Mouse (Mus musculus) midbrain, embryonic 14.5 days (tissue): ENCODE results near the gene 1810030O07Rik. TPM values are rescaled to one million over a fixed set of nuclear protein-coding genes. Genes with fewer than 3 reads are reported as not detected.

Experiments
- ATAC-seq: fragments of 200-750 bp; cut with Nextera tagmentation; 2 replicates; pipeline ENCODE4 v1.8.0; 2017; ENCODE audit warnings: moderate number of reproducible peaks, moderate library complexity; ENCODE audit not compliant: low FRiP score, low TSS enrichment
- DNase-seq: peaks from one replicate; pipeline ENCODE4 v3.0.0-alpha.2; 2015
- H3K27ac ChIP-seq: fragments of 300-500 bp; sonication (generic); replicated peaks from 2 replicates; pipeline ENCODE4 v1.5.1; 2014; ENCODE audit warnings: mild to moderate bottlenecking, low read depth, low read length, moderate library complexity
- H3K27me3 ChIP-seq: fragments of 300-500 bp; sonication (generic); 2 replicates; pipeline ENCODE4 v1.6.1; 2014; ENCODE audit warnings: low read length, control low read depth, mixed read lengths; ENCODE audit not compliant: control insufficient read depth, insufficient read depth
- H3K36me3 ChIP-seq: fragments of 300-500 bp; sonication (generic); 2 replicates; pipeline ENCODE4 v1.6.1; 2014; ENCODE audit warnings: low read length, control low read depth; ENCODE audit not compliant: control insufficient read depth, insufficient read depth
- H3K4me1 ChIP-seq: fragments of 300-500 bp; sonication (generic); 2 replicates; pipeline ENCODE4 v1.6.1; 2014; ENCODE audit warnings: mild to moderate bottlenecking, antibody characterized with exemption, low read length, control low read depth; ENCODE audit not compliant: control insufficient read depth, insufficient read depth
- H3K4me2 ChIP-seq: fragments of 300-500 bp; sonication (generic); 2 replicates; pipeline ENCODE4 v1.6.1; 2014; ENCODE audit warnings: mild to moderate bottlenecking, low read length, moderate library complexity
- H3K4me3 ChIP-seq: fragments of 300-500 bp; sonication (generic); replicated peaks from 2 replicates; pipeline ENCODE4 v1.5.1; 2014; ENCODE audit warnings: low read depth, low read length
- H3K9ac ChIP-seq: fragments of 300-500 bp; sonication (generic); replicated peaks from 2 replicates; pipeline ENCODE4 v1.6.1; 2014; ENCODE audit warnings: mild to moderate bottlenecking, low read length, moderate library complexity
- H3K9me3 ChIP-seq: fragments of 300-500 bp; sonication (generic); 2 replicates; pipeline ENCODE4 v1.6.1; 2016; ENCODE audit warnings: low read length, control low read depth, mixed read lengths; ENCODE audit not compliant: control insufficient read depth
- WGBS: fragments of 180-500 bp; shearing (Covaris S2); extraction: QIAGEN DNeasy Blood & Tissue Kit; methylation state at CpG from one replicate; pipeline ENCODE4 v1.1.7; 2014; 5-methylcytosine and 5-hydroxymethylcytosine counted together
- polyA plus RNA-seq: library from polyadenylated mRNA; unstranded; fragments of >200 nt; fragmentation: Nextera tagmentation; extraction: Ambion mirVana; gene quantifications from 2 replicates; pipeline ENCODE4 v1.2.1, GENCODE M21; 2014

Gene 1810030O07Rik
- polyA plus RNA-seq, result 26.5 and 31.4 TPM in 2 replicates

DNA sequence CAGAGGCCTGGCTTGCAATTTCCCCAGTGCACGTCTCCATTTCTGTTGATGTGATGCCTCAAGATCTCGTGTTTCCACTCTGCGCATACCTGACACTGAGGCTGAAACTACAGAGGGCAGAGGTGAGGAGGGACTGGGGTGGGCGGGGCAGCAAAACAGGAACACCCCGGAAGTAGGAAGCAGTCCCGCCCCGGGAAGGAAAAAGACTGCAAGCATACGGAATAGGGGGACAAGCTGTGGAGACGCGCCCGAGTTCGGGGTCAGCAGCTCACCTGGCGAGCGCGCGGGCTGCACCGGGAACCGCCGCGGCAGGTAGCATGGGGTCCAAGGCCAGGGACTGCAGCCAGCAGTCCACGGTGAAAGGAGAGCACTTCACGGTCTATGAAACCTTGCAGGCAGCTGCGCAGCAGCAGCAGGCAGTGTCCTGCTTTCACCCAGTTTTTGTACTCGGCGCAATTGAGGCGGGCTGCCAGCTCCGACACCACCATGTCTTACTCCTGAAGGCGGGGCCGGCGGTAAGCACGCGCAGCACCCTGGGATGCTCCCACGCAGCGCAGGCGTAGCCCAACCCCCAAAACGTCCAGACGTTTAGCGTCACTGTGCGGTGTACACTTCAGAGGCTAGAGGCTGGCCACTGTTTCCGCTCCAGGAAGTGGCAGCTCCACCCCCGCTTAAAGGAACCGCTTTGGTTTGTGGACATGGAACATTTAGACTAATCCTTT, at the start of gene 1810030O07Rik:
Gene 1810030O07Rik, minus strand, starts transcription at position 615 of the 722 bp plus-strand sequence.
- Histone ChIP-seq H3K4me2 (peak within 1 kb of the TSS; percentile 55), H3K9me3 (no peaks in the 10 kb centered on the region), H3K27me3 (no peaks in the 10 kb centered on the region), H3K36me3 (peaks cover 8% of the 10 kb centered on the region; the same call in 1 of the 2 replicates), H3K4me3 (peak within 1 kb of the TSS; percentile 57), H3K4me1 (no peaks in the 10 kb centered on the region), H3K27ac (peak within 1 kb of the TSS; percentile 81), H3K9ac (peak within 1 kb of the TSS; percentile 72)
- ATAC-seq (peak; percentile 99), DNase-seq (peak; percentile 93)
- 13% methylated on average over 42 of the region's 42 CpGs for WGBS

DNA sequence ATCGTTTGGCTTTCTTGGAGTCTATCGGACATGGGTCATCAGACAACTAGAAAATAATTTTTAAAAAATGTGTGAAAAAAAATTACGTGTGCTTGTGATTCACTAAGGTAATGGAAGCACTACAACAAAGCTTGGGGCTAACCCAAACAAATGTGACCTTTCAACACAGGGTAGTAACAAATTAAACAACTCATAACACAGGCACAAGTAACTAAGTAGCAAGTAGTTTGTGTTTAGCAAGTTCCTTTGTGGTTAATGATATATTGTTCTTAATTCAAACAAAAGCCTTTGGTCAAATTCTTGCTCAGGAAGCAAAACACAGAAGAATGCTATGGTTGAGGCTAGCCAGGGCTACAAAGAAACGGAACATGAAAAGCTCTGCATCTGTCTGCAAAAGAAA, 42.6 kb upstream of the 1810030O07Rik start:
- H3K9me3 ChIP-seq, result no peaks in the 10 kb centered on the region
- no peak overlapping the region for H3K4me2 ChIP-seq
- no peak overlapping the region for H3K4me3 ChIP-seq
- no peaks in the 10 kb centered on the region for H3K4me1 ChIP-seq
- peaks cover 24% of the 10 kb centered on the region; the same call in 1 of the 2 replicates for H3K36me3 ChIP-seq
- DNase-seq, result no peak
- H3K27me3 ChIP-seq, result no peaks in the 10 kb centered on the region
- WGBS, result 91% methylated on average over 4 of the region's 4 CpGs
- ATAC-seq, result no peak
- H3K27ac ChIP-seq, result no peak overlapping the region
- no peak overlapping the region for H3K9ac ChIP-seq

DNA sequence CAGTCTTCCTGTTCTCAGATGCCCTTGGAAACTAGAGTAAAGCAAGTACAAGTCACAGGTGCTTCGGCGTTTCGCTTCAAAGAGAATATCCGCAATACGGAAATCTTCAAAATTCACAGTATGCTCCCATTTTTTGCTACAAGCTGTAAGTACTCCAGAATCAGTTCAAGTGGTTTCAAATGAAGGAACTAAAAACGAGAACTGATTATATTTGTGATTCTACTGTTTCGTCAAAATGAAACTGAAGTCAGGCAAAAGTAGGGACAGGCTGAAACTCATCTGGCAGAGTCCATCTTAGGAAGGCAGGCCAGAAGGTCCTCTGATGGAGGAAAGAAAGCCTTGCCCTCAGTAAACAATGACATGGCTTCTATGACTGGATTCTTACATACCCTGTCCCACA, 40.3 kb upstream of the 1810030O07Rik start:
- Histone ChIP-seq H3K4me1 (no peaks in the 10 kb centered on the region), H3K36me3 (peaks cover 29% of the 10 kb centered on the region; the same call in 1 of the 2 replicates), H3K4me3 (no peak overlapping the region), H3K27me3 (no peaks in the 10 kb centered on the region), H3K9ac (no peak overlapping the region), H3K27ac (no peak overlapping the region), H3K9me3 (no peaks in the 10 kb centered on the region), H3K4me2 (no peak overlapping the region)
- 97% methylated on average over 7 of the region's 7 CpGs for WGBS
- ATAC-seq (no peak), DNase-seq (no peak)

DNA sequence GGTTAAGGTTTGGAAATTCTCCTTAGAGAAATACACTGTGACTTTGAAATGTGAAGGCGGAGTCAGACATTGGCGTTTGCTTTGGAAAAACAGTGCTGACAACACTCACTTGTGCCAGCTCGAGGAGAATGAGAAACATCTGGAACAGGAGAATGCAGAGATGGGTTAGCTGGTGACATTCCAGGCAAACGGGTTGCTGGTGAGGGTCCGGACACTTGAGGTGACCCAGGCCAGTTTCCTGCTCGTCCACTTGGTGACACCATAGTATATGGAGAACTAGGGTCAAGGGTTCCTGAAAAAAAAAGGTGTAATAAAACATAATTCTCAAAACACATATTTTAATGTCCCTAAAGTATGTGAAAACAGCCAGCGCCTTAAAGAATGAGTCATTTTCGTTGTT, 13.4 kb upstream of the 1810030O07Rik start:
- no peak for ATAC-seq

DNA sequence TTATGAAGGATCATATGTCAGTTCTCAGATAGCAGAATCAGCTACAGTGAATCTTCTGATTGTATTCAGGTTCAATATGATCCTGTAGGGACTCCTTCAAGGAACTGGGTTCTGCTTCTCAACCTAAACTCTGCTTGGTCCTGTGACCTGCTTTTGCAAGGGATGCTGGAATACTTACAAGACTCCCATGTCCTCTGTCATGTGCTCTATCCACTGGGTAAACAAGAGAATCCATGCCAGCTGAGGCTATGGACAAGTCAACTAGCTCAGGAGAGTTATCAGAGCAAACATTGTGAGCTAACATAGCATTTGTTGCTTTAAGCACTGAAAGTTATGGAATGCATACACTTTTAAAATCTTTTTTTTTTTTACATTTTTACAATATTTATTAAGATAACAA, 12.6 kb upstream of the 1810030O07Rik start:
- H3K9me3 ChIP-seq, result no peaks in the 10 kb centered on the region
- no peak overlapping the region for H3K4me2 ChIP-seq
- H3K27me3 ChIP-seq, result no peaks in the 10 kb centered on the region
- H3K4me1 ChIP-seq, result no peaks in the 10 kb centered on the region
- no peak overlapping the region for H3K9ac ChIP-seq
- H3K36me3 ChIP-seq, result peaks cover 24% of the 10 kb centered on the region; the same call in 1 of the 2 replicates
- H3K27ac ChIP-seq, result no peak overlapping the region
- H3K4me3 ChIP-seq, result no peak overlapping the region
- ATAC-seq (no peak), DNase-seq (no peak)

More for the DNA sequence above, 13.4 kb upstream of the 1810030O07Rik start:
- no peak overlapping the region for H3K9ac ChIP-seq
- no peaks in the 10 kb centered on the region for H3K4me1 ChIP-seq
- WGBS, result 87% methylated on average over 8 of the region's 8 CpGs
- no peak overlapping the region for H3K4me3 ChIP-seq
- no peak for DNase-seq
- H3K27me3 ChIP-seq, result no peaks in the 10 kb centered on the region
- H3K27ac ChIP-seq, result no peak overlapping the region
- H3K4me2 ChIP-seq, result no peak overlapping the region
- H3K36me3 ChIP-seq, result peaks cover 24% of the 10 kb centered on the region; the same call in 1 of the 2 replicates
- H3K9me3 ChIP-seq, result no peaks in the 10 kb centered on the region

DNA sequence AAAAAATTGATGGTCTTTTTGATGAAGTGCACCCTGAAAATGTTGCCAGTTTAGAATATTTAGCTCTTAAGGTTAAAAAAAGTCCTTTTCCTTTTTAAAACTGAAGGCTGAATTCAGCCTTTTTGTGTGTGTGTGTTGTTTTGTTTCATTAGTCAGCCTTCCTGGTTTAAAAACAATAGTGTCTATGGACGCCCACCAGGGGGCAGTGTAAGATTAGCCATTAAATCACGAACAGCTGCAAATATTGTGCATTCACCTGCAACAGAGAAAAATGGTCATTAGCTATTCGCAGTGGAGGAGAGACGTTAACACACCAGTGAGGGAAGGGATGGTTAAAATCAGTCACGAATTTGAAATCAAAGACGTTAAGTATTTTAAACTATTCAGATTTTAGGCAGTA, 3.9 kb upstream of the 1810030O07Rik start:
- H3K4me1 ChIP-seq, result no peaks in the 10 kb centered on the region
- no peak overlapping the region for H3K4me3 ChIP-seq
- ATAC-seq, result no peak
- DNase-seq, result peak; percentile 87
- H3K27ac ChIP-seq, result no peak overlapping the region
- H3K9ac ChIP-seq, result no peak overlapping the region
- H3K36me3 ChIP-seq, result peaks cover 15% of the 10 kb centered on the region; the same call in 1 of the 2 replicates
- H3K27me3 ChIP-seq, result no peaks in the 10 kb centered on the region
- WGBS, result 35% methylated on average over 6 of the region's 6 CpGs
- no peak overlapping the region for H3K4me2 ChIP-seq
- no peaks in the 10 kb centered on the region for H3K9me3 ChIP-seq

DNA sequence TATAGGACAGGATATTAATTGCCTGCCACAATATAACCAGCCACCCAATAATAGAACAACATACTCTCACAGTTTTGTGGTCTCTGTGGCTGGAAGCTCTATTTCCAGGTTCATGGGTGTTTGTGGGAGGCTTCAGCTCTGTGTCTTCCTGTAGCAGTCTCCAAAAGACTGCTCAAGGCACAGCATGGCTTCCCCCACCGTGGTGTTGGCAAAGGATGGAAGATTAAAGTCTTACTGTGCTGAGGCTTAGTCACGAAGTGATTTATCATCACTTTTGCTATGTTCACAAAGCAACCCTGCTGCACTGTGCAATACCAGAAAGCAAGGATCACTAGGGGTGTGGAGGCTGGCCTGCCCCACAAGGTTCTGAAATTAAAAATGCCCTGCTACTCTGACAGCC, 19.6 kb downstream of the 1810030O07Rik start:
- H3K36me3 ChIP-seq, result peaks cover 25% of the 10 kb centered on the region; the same call in 1 of the 2 replicates
- 58% methylated on average over 2 of the region's 2 CpGs for WGBS
- no peaks in the 10 kb centered on the region for H3K27me3 ChIP-seq
- H3K4me3 ChIP-seq, result no peak overlapping the region
- no peak overlapping the region for H3K9ac ChIP-seq
- no peak for DNase-seq
- H3K9me3 ChIP-seq, result no peaks in the 10 kb centered on the region
- H3K4me1 ChIP-seq, result no peaks in the 10 kb centered on the region
- no peak for ATAC-seq
- H3K4me2 ChIP-seq, result no peak overlapping the region
- no peak overlapping the region for H3K27ac ChIP-seq

DNA sequence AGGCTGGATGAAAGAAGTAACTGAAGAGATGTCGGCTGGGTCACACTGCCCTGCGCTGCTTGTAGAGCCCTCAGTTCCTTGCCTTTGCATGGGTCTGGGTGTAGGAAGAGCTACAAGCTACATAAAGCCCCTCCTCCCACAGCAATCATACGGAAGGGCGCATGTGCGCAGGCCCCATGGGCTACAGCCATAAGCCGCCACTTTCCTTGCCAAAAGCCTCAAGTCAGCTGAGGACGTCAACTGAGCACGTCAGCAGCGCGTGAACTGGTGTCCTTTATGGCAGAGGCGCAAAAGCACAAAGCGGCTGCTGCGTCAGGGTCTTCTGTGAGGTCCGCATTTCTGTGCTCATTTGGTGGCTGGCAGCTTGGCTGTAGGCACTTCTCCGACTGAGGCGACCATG, 21.6 kb downstream of the 1810030O07Rik start:
- peaks cover 13% of the 10 kb centered on the region; the same call in 1 of the 2 replicates for H3K36me3 ChIP-seq
- H3K4me1 ChIP-seq, result no peaks in the 10 kb centered on the region
- no peak overlapping the region for H3K4me3 ChIP-seq
- no peaks in the 10 kb centered on the region for H3K9me3 ChIP-seq
- no peak for DNase-seq
- 91% methylated on average over 16 of the region's 16 CpGs for WGBS
- H3K27me3 ChIP-seq, result no peaks in the 10 kb centered on the region
- no peak overlapping the region for H3K9ac ChIP-seq
- no peak overlapping the region for H3K27ac ChIP-seq
- H3K4me2 ChIP-seq, result no peak overlapping the region
- no peak for ATAC-seq
